11 mouse cellular contexts compared by ENCODE assay signal in the genomic region with DNA sequence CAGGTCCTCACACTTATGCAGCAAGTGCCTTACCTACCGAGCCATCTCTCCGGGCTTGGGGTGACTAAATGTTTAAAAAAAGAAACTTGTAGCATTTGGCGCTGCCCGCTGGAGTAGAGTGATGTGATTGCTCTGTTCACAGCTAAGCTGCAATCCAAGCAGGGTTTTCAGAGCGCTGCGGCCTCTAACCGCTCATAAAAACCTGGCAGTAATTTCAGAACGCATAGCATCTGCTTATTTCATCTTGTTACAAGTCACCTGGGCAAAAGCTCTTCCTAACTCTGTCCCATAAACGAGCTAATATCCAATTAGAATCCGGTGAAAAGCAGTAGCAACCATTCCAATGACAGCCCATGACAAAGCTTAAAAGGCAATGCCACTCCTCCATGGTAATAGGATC.
"Had no signal": no experiment of that assay in that cellular context is flagged by ENCODE, and none has a peak within 500 bp of the region (broad histone marks: within the 10 kb centered on the region; RNA-seq: fewer than 3 reads in every experiment).

No protein-coding gene starts in this region.

- H3K27ac ChIP-seq: left cerebral cortex, adult 2 months; liver, embryonic 14.5 days; neural tube, embryonic 12.5 days had no signal

- DNase-seq: kidney, adult 8-10 months; kidney, postnatal 25 days; liver; lung, adult 18-20 months; right cerebral cortex, adult 18-20 months; right cerebral cortex, postnatal 25 days; thymus, postnatal 4 days had no signal

- H3K4me3 ChIP-seq: left cerebral cortex, adult 2 months; myocyte; neural tube, embryonic 12.5 days had no signal

- H3K4me2 ChIP-seq: neural tube, embryonic 12.5 days had no signal

- H3K36me3 ChIP-seq: neural tube, embryonic 12.5 days had no signal

- H3K9ac ChIP-seq: liver, embryonic 14.5 days; neural tube, embryonic 12.5 days had no signal

- H3K9me3 ChIP-seq: neural tube, embryonic 12.5 days had no signal

- H3K27me3 ChIP-seq: neural tube, embryonic 12.5 days had no signal
